In genomic region chr4:132391063-132391740, GRCm38 (mm10) we compare ENCODE assay signal across 25 mouse cellular contexts. TPM values are rescaled to one million over a fixed set of nuclear protein-coding genes. Genes with fewer than 3 reads are reported as not detected.
A peak's percentile ranks its signal among the peaks of the same experiment; 100 is the strongest.
DNase-seq lines count a peak whose midpoint lies in the region; ATAC-seq and TF ChIP-seq lines count a peak whose summit lies in the region.
"Had no signal": no experiment of that assay in that cellular context is flagged by ENCODE, and none has a peak within 500 bp of the region (broad histone marks: within the 10 kb centered on the region; RNA-seq: fewer than 3 reads in every experiment).

No protein-coding gene starts in this region.

- H3K9me3 ChIP-seq in G1E (replicated peaks): peaks cover 7% of the 10 kb centered on the region; the same call in 1 of the 2 replicates
- H3K9me3 ChIP-seq in liver, embryonic 16.5 days (replicated peaks; ENCODE audit: control insufficient read depth, low read length): no peaks in the 10 kb centered on the region
- H3K9me3 ChIP-seq in hindbrain, embryonic 14.5 days (ENCODE audit: control insufficient read depth, low read length): no peaks in the 10 kb centered on the region
- H3K9me3 ChIP-seq: embryonic facial prominence, embryonic 10.5 days; hindbrain, embryonic 15.5 days; kidney, embryonic 15.5 days; limb, embryonic 13.5 days; lung, embryonic 15.5 days; midbrain, embryonic 13.5 days; neural tube, embryonic 13.5 days had no signal

- no peak for TF ChIP-seq CTCF in G1E (IDR thresholded peaks at IDR 0.05; ENCODE audit: low read depth, low read length)

- H3K4me3 ChIP-seq in G1E (ENCODE audit: low read depth, low read length): no peak overlapping the region; the same call in 1 of the 2 replicates
- no peak overlapping the region for H3K4me3 ChIP-seq in liver, embryonic 16.5 days (ENCODE audit: low read depth, low read length)
- no peak overlapping the region for H3K4me3 ChIP-seq in hindbrain, embryonic 14.5 days (replicated peaks; ENCODE audit: low read length)
- H3K4me3 ChIP-seq: embryonic facial prominence, embryonic 10.5 days; hindbrain, embryonic 15.5 days; kidney, embryonic 15.5 days; limb, embryonic 13.5 days; lung, embryonic 15.5 days; midbrain, embryonic 13.5 days; neural tube, embryonic 13.5 days had no signal

- WGBS in liver, embryonic 16.5 days (ENCODE audit: insufficient replicate concordance): 44% methylated on average over 8 of the region's 8 CpGs
- WGBS in hindbrain, embryonic 14.5 days: 96% methylated on average over 8 of the region's 8 CpGs

- H3K36me3 ChIP-seq in G1E (replicated peaks): peaks cover 48% of the 10 kb centered on the region
- peaks cover 3% of the 10 kb centered on the region for H3K36me3 ChIP-seq in liver, embryonic 16.5 days (ENCODE audit: control insufficient read depth, insufficient read depth)
- H3K36me3 ChIP-seq in hindbrain, embryonic 14.5 days (replicated peaks; ENCODE audit: control insufficient read depth, insufficient read depth): no peaks in the 10 kb centered on the region
- H3K36me3 ChIP-seq: hindbrain, embryonic 15.5 days; neural tube, embryonic 13.5 days had no signal

- DNase-seq in G1E (ENCODE audit: low spot score): no peak
- DNase-seq in c-Kit-negative CD71-positive TER-119-positive erythroid progenitor cells, embryonic 14.5 days (ENCODE audit: low read depth, low spot score): peak; percentile 32
- DNase-seq in natural killer cell, adult 2 months (ENCODE audit: low spot score in 2 of 2): no peak
- no peak for DNase-seq in heart, adult 18-20 months
- no peak for DNase-seq in hindbrain, embryonic 14.5 days (ENCODE audit: low spot score)
- DNase-seq: adrenal gland, postnatal 14 days; cerebellum, adult 8-10 months; gastrocnemius, postnatal 10 days; heart, adult 11 months; heart, postnatal 36 days; layer of hippocampus, postnatal 36 days; right cerebral cortex, adult 18-20 months; spleen, adult 18-20 months; thymus, postnatal 25 days had no signal

- H3K27me3 ChIP-seq in G1E (ENCODE audit: insufficient read depth, low read length): no peaks in the 10 kb centered on the region
- H3K27me3 ChIP-seq in liver, embryonic 16.5 days (ENCODE audit: control insufficient read depth, insufficient read depth, low read depth, low read length): no peaks in the 10 kb centered on the region
- H3K27me3 ChIP-seq in hindbrain, embryonic 14.5 days (ENCODE audit: control insufficient read depth, insufficient read depth, low read length): no peaks in the 10 kb centered on the region
- H3K27me3 ChIP-seq: hindbrain, embryonic 15.5 days; kidney, embryonic 15.5 days; limb, embryonic 13.5 days; lung, embryonic 15.5 days; midbrain, embryonic 13.5 days; neural tube, embryonic 13.5 days had no signal

- H3K9ac ChIP-seq in liver, embryonic 16.5 days (ENCODE audit: low read depth, low read length): no peak overlapping the region
- H3K9ac ChIP-seq in hindbrain, embryonic 14.5 days: no peak overlapping the region
- H3K9ac ChIP-seq: hindbrain, embryonic 15.5 days; kidney, embryonic 15.5 days; limb, embryonic 13.5 days; lung, embryonic 15.5 days; midbrain, embryonic 13.5 days; neural tube, embryonic 13.5 days had no signal

- peak; percentile 86 for ATAC-seq in G1E (ENCODE audit: extremely low read depth, insufficient number of reproducible peaks, low FRiP score, poor library complexity, severe bottlenecking)
- ATAC-seq in erythroid progenitor cell, adult 5-6 weeks (replicated peaks; ENCODE audit: low FRiP score, poor library complexity, severe bottlenecking): peak; percentile 88
- ATAC-seq in liver, embryonic 16.5 days (ENCODE audit: low read depth): peak; percentile 93
- no peak for ATAC-seq in hindbrain, embryonic 14.5 days (ENCODE audit: low FRiP score)
- ATAC-seq: forebrain, embryonic 14.5 days; intestine, embryonic 16.5 days; midbrain, embryonic 13.5 days had no signal

- peak overlapping the region; percentile 6; the same call in 1 of the 2 replicates for H3K4me2 ChIP-seq in liver, embryonic 16.5 days (ENCODE audit: low read depth, low read length)
- no peak overlapping the region for H3K4me2 ChIP-seq in hindbrain, embryonic 14.5 days (replicated peaks)
- H3K4me2 ChIP-seq: hindbrain, embryonic 15.5 days; kidney, embryonic 15.5 days; limb, embryonic 13.5 days; lung, embryonic 15.5 days; midbrain, embryonic 13.5 days; neural tube, embryonic 13.5 days had no signal

- peaks cover 69% of the 10 kb centered on the region for H3K4me1 ChIP-seq in G1E (ENCODE audit: insufficient read depth, low read depth, low read length)
- peaks cover 36% of the 10 kb centered on the region for H3K4me1 ChIP-seq in liver, embryonic 16.5 days (ENCODE audit: control insufficient read depth, low read depth, low read length)
- no peaks in the 10 kb centered on the region for H3K4me1 ChIP-seq in hindbrain, embryonic 14.5 days (replicated peaks; ENCODE audit: control insufficient read depth, insufficient read depth, low read length)
- H3K4me1 ChIP-seq: hindbrain, embryonic 15.5 days; limb, embryonic 13.5 days; lung, embryonic 15.5 days; midbrain, embryonic 13.5 days had no signal

- peak overlapping the region; percentile 83 for H3K27ac ChIP-seq in liver, embryonic 16.5 days (ENCODE audit: low read length)
- H3K27ac ChIP-seq in hindbrain, embryonic 14.5 days: no peak overlapping the region
- H3K27ac ChIP-seq: embryonic facial prominence, embryonic 10.5 days; hindbrain, embryonic 15.5 days; kidney, embryonic 15.5 days; limb, embryonic 13.5 days; lung, embryonic 15.5 days; midbrain, embryonic 13.5 days; neural tube, embryonic 13.5 days had no signal

RNA-seq across cellular contexts. Expression of gene Phactr4, which starts 31.1 kb away (rescaled TPM):
- total RNA-seq in G1E (2014; fragmentation: Nextera tagmentation) (72.5 and 86.2 TPM in 2 replicates), G1E (2017) (5.5 and 7.7 TPM in 2 replicates)
- polyA plus RNA-seq in G1E (2012): 15.0 and 15.2 TPM in 2 replicates
- 71.7 and 90.5 TPM in 2 replicates for total RNA-seq in erythroid progenitor cell, adult 5-6 weeks (2015; ENCODE audit: low replicate concordance)
- total RNA-seq in erythroid progenitor cell, adult 5-6 weeks (2017; ENCODE audit: low replicate concordance): 61.1 and 75.6 TPM in 2 replicates
- 7.6 and 9.9 TPM in 2 replicates for polyA plus RNA-seq in liver, embryonic 16.5 days (2015; fragmentation: Nextera tagmentation; extraction: Ambion mirVana)
- total RNA-seq in heart, adult 18-20 months (2021): 10 to 100 TPM; 17.6 to 20.1 TPM
- 8.1 and 9.2 TPM in 2 replicates for polyA plus RNA-seq in hindbrain, embryonic 14.5 days (2014; fragmentation: Nextera tagmentation; extraction: Ambion mirVana)

RNA-seq across cellular contexts. Expression of gene Rcc1, which starts 37.8 kb away (rescaled TPM):
- total RNA-seq in G1E (2014; fragmentation: Nextera tagmentation) (24.2 and 26.8 TPM in 2 replicates), G1E (2017) (38.6 and 39.2 TPM in 2 replicates)
- polyA plus RNA-seq in G1E (2012): 70.0 and 86.0 TPM in 2 replicates
- total RNA-seq in erythroid progenitor cell, adult 5-6 weeks (2015; ENCODE audit: low replicate concordance): 27.0 and 42.3 TPM in 2 replicates
- 36.5 and 47.0 TPM in 2 replicates for total RNA-seq in erythroid progenitor cell, adult 5-6 weeks (2017; ENCODE audit: low replicate concordance)
- 41.3 and 44.2 TPM in 2 replicates for polyA plus RNA-seq in liver, embryonic 16.5 days (2015; fragmentation: Nextera tagmentation; extraction: Ambion mirVana)
- 1 to 10 TPM; 6.4 to 7.5 TPM for total RNA-seq in heart, adult 18-20 months (2021)
- 20.0 and 22.4 TPM in 2 replicates for polyA plus RNA-seq in hindbrain, embryonic 14.5 days (2014; fragmentation: Nextera tagmentation; extraction: Ambion mirVana)
